Mouse (Mus musculus) ovary, adult 18-20 months (tissue): Measurements from ENCODE around the gene Olfr984.
A peak's percentile ranks its signal among the peaks of the same experiment; 100 is the strongest.

ENCODE experiments used
- DNase-seq: peaks from one replicate; pipeline ENCODE4 v3.0.0; 2022; ENCODE audit warnings: low spot score, mixed read lengths

Gene Olfr984

GRCm38 (mm10) chr9:40114106-40114505, at the start of gene Olfr984:
Olfr984 (minus strand) TSS chr9:40114206.
- no peak for DNase-seq

- no peak for DNase-seq
These were observed 41.2 kb upstream of the Olfr984 start for GRCm38 (mm10) chr9:40155118-40155644.

GRCm38 (mm10) chr9:40141544-40141943, 27.5 kb upstream of the Olfr984 start:
- DNase-seq = no peak

- no peak for DNase-seq
These were observed 25.5 kb upstream of the Olfr984 start for GRCm38 (mm10) chr9:40139484-40139883.

GRCm38 (mm10) chr9:40136987-40137688, 23.1 kb upstream of the Olfr984 start:
- DNase-seq = no peak

- DNase-seq = no peak
These were observed 16.6 kb upstream of the Olfr984 start for GRCm38 (mm10) chr9:40130556-40130955.

- no peak for DNase-seq
These were observed 16.1 kb upstream of the Olfr984 start, which contains the start of gene Olfr985 for GRCm38 (mm10) chr9:40130084-40130483. Olfr985 (minus strand) TSS chr9:40130184.

GRCm38 (mm10) chr9:40117287-40117659, 3.3 kb upstream of the Olfr984 start:
- DNase-seq = no peak

- DNase-seq = peak; percentile 33
These were observed 2.8 kb upstream of the Olfr984 start for GRCm38 (mm10) chr9:40116645-40117286.

GRCm38 (mm10) chr9:40094769-40095168, 19.2 kb downstream of the Olfr984 start:
- DNase-seq = no peak

- DNase-seq = no peak
These were observed 20.5 kb downstream of the Olfr984 start, which contains the start of gene Olfr983 for GRCm38 (mm10) chr9:40093495-40093894. Olfr983 (minus strand) TSS chr9:40093595.

- no peak for DNase-seq
These were observed 40.5 kb downstream of the Olfr984 start, which contains the start of gene Olfr982 for GRCm38 (mm10) chr9:40073529-40073928. Olfr982 (plus strand) TSS chr9:40073829.

GRCm38 (mm10) chr9:40050138-40050537, 63.9 kb downstream of the Olfr984 start:
- DNase-seq = no peak
